Mouse (Mus musculus) hindbrain, embryonic 10.5 days (tissue): ENCODE results near the gene Nr4a3. TPM values are rescaled to one million over a fixed set of nuclear protein-coding genes. Genes with fewer than 3 reads are reported as not detected.

Source experiments
- DNase-seq: peaks from one replicate; pipeline ENCODE4 v3.0.0-alpha.2; 2017; ENCODE audit warnings: low spot score
- H3K27ac ChIP-seq: fragments of 300-500 bp; sonication (generic); 2 replicates; pipeline ENCODE4 v1.5.1; 2016; ENCODE audit warnings: mild to moderate bottlenecking, moderate library complexity
- H3K27me3 ChIP-seq: fragments of 300-500 bp; sonication (generic); 2 replicates; pipeline ENCODE4 v1.6.1; 2016; ENCODE audit warnings: mild to moderate bottlenecking; ENCODE audit not compliant: poor library complexity, insufficient read depth, severe bottlenecking
- H3K36me3 ChIP-seq: fragments of 300-500 bp; sonication (generic); 2 replicates; pipeline ENCODE4 v1.6.1; 2016; ENCODE audit warnings: mild to moderate bottlenecking, moderate library complexity
- H3K4me1 ChIP-seq: fragments of 300-500 bp; sonication (generic); replicated peaks from 2 replicates; pipeline ENCODE4 v1.6.1; 2016; ENCODE audit warnings: mild to moderate bottlenecking
- H3K4me3 ChIP-seq: fragments of 300-500 bp; sonication (generic); 2 replicates; pipeline ENCODE4 v1.5.1; 2016; ENCODE audit warnings: mild to moderate bottlenecking, moderate library complexity
- H3K9me3 ChIP-seq: fragments of 300-500 bp; sonication (generic); 2 replicates; pipeline ENCODE4 v1.6.1; 2016; ENCODE audit warnings: mild to moderate bottlenecking, moderate library complexity
- WGBS: fragments of 180-500 bp; shearing (Covaris S2); methylation state at CpG from one replicate; pipeline ENCODE4 v1.1.7; 2016; 5-methylcytosine and 5-hydroxymethylcytosine counted together
- polyA plus RNA-seq: library from polyadenylated mRNA; unstranded; fragments of >200 nt; fragmentation: Nextera tagmentation; extraction: Ambion mirVana; gene quantifications from 2 replicates; pipeline ENCODE4 v1.2.1, GENCODE M21; 2016

Gene Nr4a3
- 0.44 and 1.2 TPM in 2 replicates for polyA plus RNA-seq

DNA sequence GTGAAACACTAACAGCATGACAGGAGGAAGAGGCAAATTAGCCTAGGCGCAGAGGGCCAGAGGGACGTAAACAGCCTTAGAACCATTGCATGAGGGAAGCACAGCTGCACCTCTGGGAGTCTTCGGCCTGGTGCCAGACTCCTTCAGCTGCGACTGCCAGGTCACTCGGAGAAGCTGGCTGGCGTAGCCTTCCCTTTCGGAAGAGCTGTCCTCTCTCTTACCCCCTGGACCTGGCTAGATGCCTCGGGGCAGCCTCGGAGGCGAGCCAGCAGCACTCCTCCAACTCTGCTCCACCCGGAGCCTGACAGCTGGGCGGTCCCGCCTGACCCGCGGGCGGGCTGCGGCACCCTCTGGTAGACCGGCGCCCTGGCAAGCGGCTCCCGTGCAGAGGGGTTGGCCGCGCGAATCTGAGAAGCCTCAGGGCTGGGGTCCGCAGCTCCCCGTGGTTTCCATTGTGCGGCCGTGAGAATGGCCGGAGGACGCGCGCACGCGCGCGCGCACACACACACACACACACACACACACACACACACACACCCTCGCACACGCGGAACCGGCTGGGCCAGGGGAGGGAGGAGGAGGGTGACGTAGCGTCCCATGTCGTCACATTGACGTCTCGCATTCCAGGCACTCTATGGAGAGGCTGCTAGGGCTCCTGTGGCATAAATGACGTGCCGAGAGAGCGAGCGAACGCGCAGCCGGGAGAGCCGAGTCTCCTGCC is at the start of gene Nr4a3:
Nr4a3 (plus strand) TSS at position 663 of the 721 bp plus-strand sequence.
- peak; percentile 89 for DNase-seq
- peaks cover 45% of the 10 kb centered on the region for H3K27me3 ChIP-seq
- WGBS = under 1% methylated on average over 49 of the region's 54 CpGs
- H3K4me1 ChIP-seq = peaks cover 63% of the 10 kb centered on the region
- H3K9me3 ChIP-seq = no peaks in the 10 kb centered on the region
- H3K27ac ChIP-seq = peak within 1 kb of the TSS; percentile 89
- H3K36me3 ChIP-seq = no peaks in the 10 kb centered on the region
- peak within 1 kb of the TSS; percentile 82 for H3K4me3 ChIP-seq

DNA sequence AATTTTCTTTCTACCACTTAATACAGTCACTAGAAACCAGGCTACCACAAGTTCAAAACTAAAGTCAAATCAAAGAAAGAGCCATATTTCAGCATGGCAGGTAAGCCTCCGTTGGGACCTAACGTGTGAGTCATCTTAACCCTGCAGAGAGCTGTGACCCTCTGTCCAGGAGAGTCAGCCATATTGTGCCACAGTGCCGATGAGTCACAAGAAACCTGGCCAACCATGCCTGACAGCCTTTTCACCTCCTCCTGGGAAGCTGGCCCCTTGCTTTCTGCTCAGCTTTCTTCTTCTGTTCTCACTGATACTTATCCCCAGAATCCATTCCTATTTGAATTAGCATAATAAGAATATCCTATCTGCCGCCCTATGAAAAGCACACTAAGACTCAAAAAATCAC is 42.0 kb upstream of the Nr4a3 start:
- no peaks in the 10 kb centered on the region for H3K27me3 ChIP-seq
- DNase-seq = no peak
- H3K36me3 ChIP-seq = no peaks in the 10 kb centered on the region
- H3K27ac ChIP-seq = no peak overlapping the region
- no peaks in the 10 kb centered on the region for H3K4me1 ChIP-seq
- 83% methylated on average over 4 of the region's 4 CpGs for WGBS
- H3K4me3 ChIP-seq = no peak overlapping the region
- no peaks in the 10 kb centered on the region for H3K9me3 ChIP-seq

DNA sequence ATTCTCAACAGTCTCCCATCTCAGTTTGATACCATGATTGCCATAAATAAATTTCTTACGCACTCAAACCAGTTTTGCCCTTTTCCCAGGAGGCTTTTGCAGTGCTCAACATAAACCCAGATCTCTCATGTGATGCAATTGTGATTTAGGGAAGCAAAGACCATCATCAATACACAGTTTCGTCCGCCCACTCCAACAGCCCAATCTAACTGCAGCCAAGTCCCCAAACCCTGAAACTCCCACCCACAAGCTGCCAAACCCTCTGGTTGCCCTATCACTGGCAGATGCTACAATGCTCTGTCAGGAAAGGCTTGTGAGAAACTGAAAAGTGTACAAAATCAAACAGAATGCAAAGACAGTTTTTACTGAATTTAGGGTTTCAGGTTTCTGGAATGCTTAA is 41.5 kb upstream of the Nr4a3 start:
- H3K9me3 ChIP-seq = no peaks in the 10 kb centered on the region
- no peaks in the 10 kb centered on the region for H3K4me1 ChIP-seq
- DNase-seq = no peak
- H3K4me3 ChIP-seq = no peak overlapping the region
- H3K27ac ChIP-seq = no peak overlapping the region
- H3K27me3 ChIP-seq = no peaks in the 10 kb centered on the region
- no peaks in the 10 kb centered on the region for H3K36me3 ChIP-seq
- 91% methylated on average over 3 of the region's 3 CpGs for WGBS

DNA sequence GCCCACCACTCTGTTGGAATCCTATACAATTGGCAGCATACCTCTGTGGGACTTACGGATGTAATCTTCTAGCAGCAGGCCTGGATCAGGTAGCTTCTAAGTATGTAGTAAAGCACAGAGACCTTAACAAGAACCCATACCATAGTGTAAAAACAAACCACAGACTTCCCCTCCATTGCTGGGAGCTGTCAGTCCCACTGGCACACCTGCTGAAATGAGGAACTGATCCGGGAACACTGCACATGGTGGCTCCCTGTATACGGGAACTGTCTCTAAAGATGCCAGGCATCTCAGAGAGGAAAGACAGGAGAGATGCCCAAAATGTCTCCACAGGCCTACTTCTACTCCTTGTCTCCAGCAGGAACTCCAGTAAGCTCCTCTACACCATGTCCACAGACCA is 38.6 kb upstream of the Nr4a3 start:
- WGBS = 89% methylated on average over 3 of the region's 3 CpGs
- no peak for DNase-seq

DNA sequence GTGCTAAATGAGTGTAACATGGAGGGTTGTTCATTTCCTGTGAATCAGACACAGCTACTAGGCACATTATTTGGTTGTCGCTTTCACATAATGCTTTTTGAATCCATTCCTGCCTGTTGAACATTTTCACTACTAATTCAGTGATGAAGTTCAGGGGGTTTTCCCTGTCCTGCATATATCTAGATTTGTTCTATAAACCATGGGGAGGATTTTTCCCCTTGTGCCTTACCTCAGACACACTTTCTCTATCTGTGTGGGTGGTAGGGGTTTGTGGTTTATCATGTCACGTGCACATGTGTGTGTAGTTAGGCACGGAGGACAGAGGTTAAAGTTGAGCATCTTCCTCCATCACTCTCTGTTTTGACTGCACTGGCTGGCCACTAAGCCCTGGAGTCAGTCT is 32.7 kb upstream of the Nr4a3 start:
- H3K27me3 ChIP-seq = no peaks in the 10 kb centered on the region
- DNase-seq = no peak
- H3K4me1 ChIP-seq = no peaks in the 10 kb centered on the region
- WGBS = 94% methylated on average over 3 of the region's 3 CpGs
- H3K36me3 ChIP-seq = no peaks in the 10 kb centered on the region
- H3K9me3 ChIP-seq = no peaks in the 10 kb centered on the region
- H3K4me3 ChIP-seq = no peak overlapping the region
- no peak overlapping the region for H3K27ac ChIP-seq

More for the DNA sequence above, 38.6 kb upstream of the Nr4a3 start:
- no peak overlapping the region for H3K4me3 ChIP-seq
- H3K4me1 ChIP-seq = no peaks in the 10 kb centered on the region
- no peak overlapping the region for H3K27ac ChIP-seq
- no peaks in the 10 kb centered on the region for H3K9me3 ChIP-seq
- H3K36me3 ChIP-seq = no peaks in the 10 kb centered on the region
- no peaks in the 10 kb centered on the region for H3K27me3 ChIP-seq

DNA sequence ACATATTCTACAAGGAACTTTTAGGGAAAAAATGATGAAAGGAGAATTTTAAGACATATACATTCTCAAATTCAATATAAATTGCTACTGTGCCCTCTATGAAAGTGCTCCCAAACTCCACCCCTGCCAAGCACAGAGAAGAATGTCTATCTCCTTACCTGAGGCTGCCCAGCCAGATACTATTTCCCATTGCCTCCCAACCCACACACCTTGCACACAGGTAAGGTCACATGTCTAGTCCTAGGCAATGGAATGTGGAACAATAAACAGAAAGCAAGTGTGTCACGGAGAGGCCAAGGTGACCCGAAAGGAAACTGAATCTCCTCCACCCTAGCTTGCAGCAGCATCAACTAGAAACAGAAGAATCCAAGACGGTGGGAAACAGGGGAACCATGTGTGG is 22.0 kb upstream of the Nr4a3 start:
- Histone ChIP-seq H3K9me3 (no peaks in the 10 kb centered on the region), H3K36me3 (no peaks in the 10 kb centered on the region), H3K4me1 (no peaks in the 10 kb centered on the region), H3K27me3 (no peaks in the 10 kb centered on the region), H3K4me3 (no peak overlapping the region), H3K27ac (no peak overlapping the region)
- WGBS = 82% methylated on average over 3 of the region's 3 CpGs
- no peak for DNase-seq

DNA sequence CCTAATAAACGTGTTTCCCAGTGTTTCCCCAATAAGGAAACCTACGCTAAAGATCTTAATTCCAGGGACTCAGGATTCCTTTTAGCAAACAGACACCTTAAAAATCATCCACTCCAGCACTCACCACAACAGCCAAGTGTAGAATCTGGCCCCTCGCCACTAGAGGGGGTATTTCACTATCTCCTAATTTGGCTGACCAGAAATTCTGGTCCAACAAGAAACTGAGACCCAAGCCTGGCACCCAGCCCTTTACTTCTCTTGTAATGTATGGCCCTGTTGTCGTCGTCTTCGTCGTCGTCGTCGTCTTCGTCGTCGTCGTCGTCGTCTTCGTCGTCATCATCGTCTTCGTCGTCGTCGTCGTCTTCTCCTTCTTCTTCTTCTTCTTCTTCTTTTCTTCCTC is 15.3 kb upstream of the Nr4a3 start:
- WGBS = 60% methylated on average over 24 of the region's 24 CpGs
- no peak for DNase-seq
- no peaks in the 10 kb centered on the region for H3K4me1 ChIP-seq

DNA sequence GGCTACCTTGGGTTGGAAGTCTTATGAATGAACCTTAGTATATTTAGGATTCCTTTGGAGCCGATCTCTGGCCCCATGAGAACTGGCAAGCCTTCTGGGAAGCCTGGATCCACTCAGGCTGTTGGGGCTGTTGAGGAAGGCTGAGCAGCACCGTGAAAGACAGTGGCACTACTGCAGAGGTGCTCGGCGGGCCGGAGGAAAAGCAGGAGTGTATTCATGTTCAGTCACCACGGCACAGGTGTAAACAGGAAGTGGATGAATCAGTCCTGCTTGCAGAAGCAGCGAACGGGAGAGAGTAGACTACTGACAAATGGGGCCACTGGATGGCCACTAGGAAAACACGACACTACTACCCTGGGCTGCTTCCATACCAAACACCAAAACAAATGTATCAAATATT is 10.7 kb upstream of the Nr4a3 start:
- H3K27me3 ChIP-seq = no peaks in the 10 kb centered on the region
- no peak for DNase-seq
- H3K9me3 ChIP-seq = no peaks in the 10 kb centered on the region
- WGBS = 86% methylated on average over 9 of the region's 9 CpGs
- no peaks in the 10 kb centered on the region for H3K4me1 ChIP-seq
- H3K27ac ChIP-seq = no peak overlapping the region
- H3K36me3 ChIP-seq = no peaks in the 10 kb centered on the region
- H3K4me3 ChIP-seq = no peak overlapping the region

More for the DNA sequence above, 15.3 kb upstream of the Nr4a3 start:
- H3K9me3 ChIP-seq = no peaks in the 10 kb centered on the region
- no peaks in the 10 kb centered on the region for H3K36me3 ChIP-seq
- no peaks in the 10 kb centered on the region for H3K27me3 ChIP-seq
- no peak overlapping the region for H3K4me3 ChIP-seq
- H3K27ac ChIP-seq = no peak overlapping the region

DNA sequence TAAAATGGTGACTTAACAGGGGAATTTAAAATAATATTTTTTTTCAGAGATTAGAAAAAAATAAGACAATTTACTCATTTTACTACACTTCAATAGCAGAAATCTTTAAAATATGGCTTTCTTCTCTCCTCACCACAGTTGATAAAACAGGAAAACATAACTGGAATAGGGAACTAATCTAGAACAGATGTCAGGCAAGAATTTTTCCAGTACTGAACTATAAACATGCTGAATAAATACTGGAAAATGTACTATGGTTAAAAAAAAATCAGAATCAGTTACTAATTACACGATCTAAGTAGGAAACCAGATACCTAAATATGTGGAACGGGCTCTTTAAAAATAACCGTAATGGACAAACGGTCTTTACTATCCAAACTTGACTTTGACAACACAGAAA is 7.3 kb upstream of the Nr4a3 start:
- peaks cover 11% of the 10 kb centered on the region for H3K27me3 ChIP-seq
- H3K9me3 ChIP-seq = no peaks in the 10 kb centered on the region
- H3K4me3 ChIP-seq = no peak overlapping the region
- 85% methylated on average over 4 of the region's 4 CpGs for WGBS
- H3K4me1 ChIP-seq = peaks cover 11% of the 10 kb centered on the region
- DNase-seq = no peak
- no peak overlapping the region for H3K27ac ChIP-seq
- no peaks in the 10 kb centered on the region for H3K36me3 ChIP-seq

DNA sequence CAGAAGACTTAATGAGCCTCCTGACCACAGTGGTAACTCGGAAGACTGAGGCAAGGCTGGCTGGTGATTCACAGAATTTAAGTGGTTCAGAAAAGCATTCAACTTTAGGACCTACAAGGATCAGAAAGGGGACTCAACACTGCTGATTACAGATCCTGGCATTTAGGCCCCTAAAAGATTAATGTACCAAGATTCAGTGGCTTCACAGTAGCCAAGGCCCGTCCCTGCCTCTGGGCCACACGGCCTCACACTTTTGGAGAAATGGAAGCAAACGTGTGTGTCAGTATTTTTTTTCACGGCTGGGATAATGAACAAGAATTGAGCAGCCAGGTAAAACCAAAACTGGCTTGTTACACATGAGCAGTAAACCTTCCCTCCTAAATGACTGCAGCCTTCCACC is 6.1 kb upstream of the Nr4a3 start:
- Histone ChIP-seq H3K4me3 (no peak overlapping the region), H3K27me3 (peaks cover 11% of the 10 kb centered on the region), H3K4me1 (peaks cover 12% of the 10 kb centered on the region), H3K9me3 (no peaks in the 10 kb centered on the region), H3K36me3 (no peaks in the 10 kb centered on the region), H3K27ac (no peak overlapping the region)
- 89% methylated on average over 5 of the region's 5 CpGs for WGBS
- no peak for DNase-seq

DNA sequence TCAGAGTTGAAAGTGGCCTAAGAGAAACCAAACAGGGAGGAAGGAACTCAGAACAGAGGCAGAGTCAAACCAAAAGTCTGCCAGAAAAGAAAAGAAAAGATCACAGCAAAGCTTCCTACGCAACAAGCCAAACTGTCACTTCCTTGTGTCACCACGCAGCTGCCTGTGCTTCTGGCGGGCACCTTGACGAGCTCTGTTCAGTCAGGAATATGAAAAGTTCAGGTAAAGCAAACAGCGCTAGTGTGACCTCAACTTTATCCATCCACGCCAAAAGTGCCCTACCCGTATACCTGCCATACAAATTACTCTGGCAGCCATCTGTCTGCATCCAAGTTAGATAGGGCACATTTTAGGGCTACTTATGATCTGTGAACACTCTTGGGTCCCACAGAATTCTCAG is 5.2 kb upstream of the Nr4a3 start:
- Histone ChIP-seq H3K4me3 (no peak overlapping the region), H3K36me3 (no peaks in the 10 kb centered on the region), H3K4me1 (peaks cover 21% of the 10 kb centered on the region), H3K9me3 (no peaks in the 10 kb centered on the region), H3K27me3 (peaks cover 11% of the 10 kb centered on the region), H3K27ac (no peak overlapping the region)
- WGBS = 81% methylated on average over 7 of the region's 7 CpGs
- no peak for DNase-seq

DNA sequence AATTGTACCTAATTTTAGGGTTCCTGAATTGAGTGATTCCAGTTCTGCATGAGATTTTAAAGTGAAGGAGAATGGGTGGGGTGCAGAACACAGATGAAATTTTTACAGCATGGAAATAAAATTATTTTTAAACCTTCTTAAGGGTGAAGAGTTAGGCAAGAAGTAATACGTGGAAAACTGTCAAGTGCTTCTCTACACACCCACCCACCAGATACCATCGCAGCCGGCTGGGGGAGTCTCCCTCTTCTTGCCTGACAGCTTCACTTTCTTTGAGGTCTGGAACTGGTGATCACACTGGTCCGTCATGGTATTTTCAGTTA is 2.5 kb upstream of the Nr4a3 start:
- peaks cover 31% of the 10 kb centered on the region for H3K27me3 ChIP-seq
- peaks cover 45% of the 10 kb centered on the region for H3K4me1 ChIP-seq
- peak overlapping the region; percentile 82 for H3K4me3 ChIP-seq
- no peak for DNase-seq
- peak overlapping the region; percentile 97 for H3K27ac ChIP-seq
- no peaks in the 10 kb centered on the region for H3K36me3 ChIP-seq
- WGBS = 0% methylated on average over 4 of the region's 4 CpGs
- H3K9me3 ChIP-seq = no peaks in the 10 kb centered on the region

DNA sequence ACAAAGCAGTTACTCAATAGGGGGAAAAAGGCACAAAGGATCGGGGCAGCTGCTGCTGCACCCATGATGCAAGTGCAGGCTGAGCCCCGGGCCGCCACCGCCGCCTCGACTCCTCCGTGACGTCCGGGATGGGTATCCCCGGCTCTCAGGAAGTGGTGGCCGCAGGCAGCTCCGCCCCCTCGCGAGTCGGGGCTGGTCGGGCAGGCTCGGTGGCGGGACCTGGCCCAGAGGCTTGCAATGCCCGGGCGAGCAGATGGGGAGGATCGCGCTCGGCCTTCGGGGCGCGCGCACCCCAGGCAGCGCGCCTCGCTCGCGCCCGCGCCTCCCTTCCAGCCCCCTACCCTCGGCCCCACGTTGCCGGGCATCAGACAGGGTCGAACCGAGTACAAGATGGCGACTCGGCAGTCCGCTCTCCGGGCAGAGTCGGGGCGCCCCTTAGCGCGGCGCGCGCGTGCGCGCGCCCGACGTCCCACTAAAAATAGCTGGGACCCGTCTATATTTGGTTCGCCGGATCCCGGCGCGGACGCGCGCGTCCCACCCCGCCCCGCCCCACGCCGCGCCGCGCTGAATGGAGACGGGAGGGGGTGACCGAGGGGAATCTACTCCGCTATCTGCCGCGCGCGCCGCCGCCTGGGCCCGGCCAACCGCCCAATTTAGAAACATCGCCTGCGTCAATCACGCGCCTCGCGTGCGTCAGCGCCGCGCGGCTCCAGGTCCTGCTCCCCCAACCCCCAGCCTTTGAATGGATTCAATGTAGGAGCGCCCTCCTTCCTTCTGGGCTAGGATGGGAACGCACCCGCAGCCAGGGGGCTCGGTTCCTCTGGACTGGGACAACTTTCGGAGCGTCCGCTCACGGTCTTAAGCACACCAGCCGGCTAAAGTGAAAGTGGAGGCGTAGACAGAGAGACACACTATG is 1.9 kb upstream of the Nr4a3 start:
- Histone ChIP-seq H3K36me3 (no peaks in the 10 kb centered on the region), H3K27ac (peak overlapping the region; percentile 97), H3K4me1 (peaks cover 51% of the 10 kb centered on the region), H3K9me3 (no peaks in the 10 kb centered on the region), H3K27me3 (peaks cover 33% of the 10 kb centered on the region), H3K4me3 (peak overlapping the region; percentile 82)
- peak; percentile 94 for DNase-seq
- WGBS = under 1% methylated on average over 105 of the region's 105 CpGs
